Mouse (Mus musculus) megakaryocyte, adult 5-6 weeks (primary cell): Measurements from ENCODE around the gene Exoc5. TPM values are rescaled to one million over a fixed set of nuclear protein-coding genes. Genes with fewer than 3 reads are reported as not detected.
"Not testable (repeated sequence)": the region's sequence is repeated elsewhere in the genome, so short reads cannot be mapped to it uniquely, and the experiment has no call there.

Experiments used
- ATAC-seq: 2 replicates; pipeline ENCODE4 v1.8.0; 2016; ENCODE audit warnings: mild to moderate bottlenecking, inconsistent platforms; ENCODE audit not compliant: poor library complexity, severe bottlenecking
- total RNA-seq, 2 experiments: library from RNA; stranded (forward) in 1 of 2; stranded (reverse) in 1 of 2; fragments of 153-499, 151-499 nt in 1 of 2; fragments of 221-1000, 200-1000 nt in 1 of 2; gene quantifications; 2 replicates each; pipeline versions ENCODE4 v1.2.3 to v1.2.4; 2015 to 2017

The Exoc5 gene
- total RNA-seq (2015) (38.2 and 49.1 TPM in 2 replicates), total RNA-seq (2017) (101 and 103 TPM in 2 replicates)

DNA sequence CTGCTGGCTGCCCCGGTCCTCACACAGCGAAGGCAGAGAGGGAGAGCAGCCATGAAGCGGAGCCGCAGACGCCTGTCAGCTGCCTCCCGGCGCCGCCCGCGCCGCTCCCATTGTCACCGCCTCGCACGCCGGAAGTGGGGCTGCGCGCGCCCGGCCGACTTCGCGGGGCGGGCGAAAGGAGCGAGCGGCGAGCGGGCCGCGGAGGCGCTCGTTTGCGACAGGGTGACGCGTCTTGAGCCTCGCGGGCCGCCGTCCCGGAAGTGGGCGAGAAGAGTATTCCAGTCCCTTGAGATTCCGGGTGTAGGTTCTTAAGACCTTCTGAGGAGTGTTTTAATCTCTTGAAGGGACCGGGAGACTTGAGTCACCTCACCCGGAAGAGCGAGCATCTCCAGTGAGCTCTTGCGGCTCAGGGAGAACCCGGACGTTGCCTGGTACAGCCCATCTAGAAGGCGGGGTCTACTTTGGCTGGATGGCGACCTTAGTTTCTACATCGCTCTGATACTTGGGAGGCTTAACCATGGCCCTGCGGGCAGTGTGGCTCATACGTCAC, at the start of gene Exoc5:
Gene Exoc5, minus strand, starts transcription at position 380 of the 550 bp plus-strand sequence.
- ATAC-seq, result peak; percentile 88

DNA sequence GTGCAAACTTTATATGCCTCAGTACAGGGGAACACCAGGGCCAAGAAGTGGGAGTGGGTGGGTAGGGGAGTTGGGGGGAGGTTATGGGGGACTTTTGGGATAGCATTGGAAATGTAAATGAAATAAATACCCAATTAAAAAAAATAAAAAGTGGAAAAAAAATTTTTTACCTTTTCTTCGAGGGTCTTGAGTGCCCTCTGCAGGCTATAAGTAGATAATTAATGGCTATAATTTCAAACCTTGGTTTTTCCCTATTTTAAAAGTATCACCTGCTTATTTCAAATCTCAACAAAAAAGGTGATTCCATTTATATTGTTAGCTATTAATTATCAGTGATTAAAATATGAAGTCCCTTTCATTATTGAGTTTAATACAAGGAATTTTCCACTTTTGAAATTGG, 25.3 kb upstream of the Exoc5 start:
- not testable (repeated sequence) for ATAC-seq

DNA sequence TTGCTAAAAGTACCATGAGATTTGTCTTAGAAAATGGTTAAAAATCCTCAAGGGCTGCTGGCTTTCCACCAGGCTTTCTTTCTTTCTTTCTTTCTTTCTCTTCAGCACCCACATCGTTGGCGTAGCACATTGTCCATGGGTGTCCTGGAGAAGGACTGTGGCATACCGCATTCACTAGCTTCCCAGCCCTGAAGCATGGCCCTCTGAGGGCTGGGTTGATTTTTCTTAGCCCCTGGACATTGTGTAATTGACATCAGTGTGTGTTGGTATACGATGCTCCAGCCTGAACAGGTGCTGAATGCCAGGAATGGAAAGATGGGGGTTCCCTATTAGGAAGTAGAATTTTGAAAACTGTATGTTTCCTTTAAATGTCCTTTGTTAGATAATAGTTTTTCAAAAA, 24.8 kb upstream of the Exoc5 start:
- ATAC-seq, result no peak

DNA sequence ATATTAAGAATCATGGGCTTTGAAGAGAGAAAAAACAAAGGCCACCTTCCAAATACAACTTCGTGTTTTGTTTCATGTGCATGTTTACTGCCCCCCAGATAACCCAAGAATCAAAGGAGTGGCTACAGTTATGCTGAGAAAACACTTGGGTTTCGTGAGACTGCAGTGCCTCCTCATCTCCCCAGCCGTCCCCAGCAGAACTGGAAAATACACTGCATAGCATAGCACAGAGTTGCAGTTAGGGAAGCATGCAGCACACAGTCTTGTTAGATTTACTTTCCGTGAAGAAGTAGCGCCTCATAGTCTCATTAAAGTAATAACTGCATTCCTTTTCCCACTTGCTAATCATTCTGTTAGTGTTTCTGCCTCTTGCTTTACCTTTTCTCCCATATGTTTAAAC, 23.6 kb upstream of the Exoc5 start:
- no peak for ATAC-seq

DNA sequence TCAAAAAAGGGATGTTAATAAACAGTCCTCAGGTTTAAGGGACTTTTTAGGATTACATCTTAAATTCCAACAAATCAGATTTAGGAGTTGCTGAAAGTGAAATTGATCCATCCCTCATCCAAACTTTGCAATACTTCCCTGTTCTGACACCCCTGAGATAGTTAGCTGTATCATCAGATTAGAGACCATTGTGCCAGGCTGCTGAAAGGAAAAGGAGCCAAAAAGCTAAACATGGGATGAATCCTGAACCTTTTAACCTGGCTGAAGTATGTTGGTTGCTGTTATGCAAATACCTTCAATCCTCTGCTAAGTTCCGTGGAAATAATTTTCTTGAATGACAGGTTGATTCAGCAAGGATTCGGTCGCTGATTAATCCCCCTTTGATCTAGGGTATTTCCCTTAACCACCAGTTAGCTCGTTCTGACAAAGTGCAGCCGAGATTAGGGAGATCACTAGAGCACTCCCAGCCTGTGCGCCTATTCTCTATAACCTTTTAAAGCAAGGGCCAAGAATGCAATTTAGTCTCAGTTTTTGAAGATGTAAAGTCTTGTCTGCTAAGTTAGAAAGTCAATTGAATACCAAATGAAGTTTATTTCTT, 23.1 kb upstream of the Exoc5 start:
- no peak for ATAC-seq

DNA sequence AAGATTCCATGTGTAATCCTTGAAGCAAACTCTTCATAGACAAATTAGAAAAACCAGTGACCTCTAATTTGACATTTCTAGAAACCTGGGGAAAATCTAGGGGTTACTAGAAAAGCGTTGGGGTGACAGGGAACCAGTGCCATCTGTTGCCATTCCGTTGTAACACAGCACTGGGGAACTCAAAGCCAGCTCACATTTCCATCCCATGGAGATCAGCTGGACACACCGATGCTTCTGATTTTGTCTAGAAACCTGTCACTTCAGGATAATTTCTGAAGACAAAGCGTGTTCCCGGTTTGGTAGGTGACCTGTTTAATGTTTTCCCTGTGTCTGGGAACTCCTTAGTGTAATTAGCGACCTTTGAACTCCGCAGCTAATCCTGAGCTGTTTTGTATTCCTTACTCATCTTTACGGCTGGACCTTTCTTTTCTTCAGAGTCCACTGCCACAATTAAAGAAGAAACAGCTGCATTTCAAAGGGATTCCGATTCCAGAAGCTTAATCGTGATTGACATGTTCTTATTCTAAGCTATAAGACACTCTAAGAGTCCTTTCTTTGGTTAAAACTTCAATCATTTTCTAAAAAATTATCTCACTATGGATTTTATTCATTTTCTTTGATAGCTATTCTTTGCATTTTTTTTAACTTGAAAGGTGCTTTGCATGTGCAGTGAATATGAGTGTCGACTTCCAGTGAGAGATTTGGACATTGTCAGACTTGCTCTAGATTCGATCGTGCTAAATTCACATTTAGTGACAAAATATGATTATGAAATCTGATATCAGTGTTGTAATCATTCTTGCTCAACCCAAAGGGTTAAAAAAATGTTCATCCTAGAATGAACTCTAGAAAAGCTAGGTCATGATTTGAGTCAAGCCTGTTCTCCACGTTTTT, 21.9 kb upstream of the Exoc5 start:
- no peak for ATAC-seq

DNA sequence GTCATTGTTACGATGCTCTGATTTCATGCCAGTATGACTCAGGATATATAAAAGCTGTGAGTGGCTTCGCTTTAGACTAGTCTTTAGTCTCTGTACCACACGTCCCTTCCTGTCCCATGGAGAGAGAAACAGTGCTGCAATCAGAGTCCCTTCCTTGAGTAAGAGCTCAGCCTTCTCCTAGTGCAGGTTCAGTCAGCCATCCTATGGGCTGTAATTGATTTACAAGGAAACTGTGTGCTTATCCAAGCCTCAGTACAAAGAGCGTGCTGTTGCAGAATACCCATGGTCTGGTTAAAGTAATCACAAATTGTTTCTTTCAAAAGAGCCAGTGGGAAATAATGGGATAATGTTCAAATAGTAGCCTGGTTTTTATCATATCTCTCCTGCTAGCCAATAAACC, 20.1 kb upstream of the Exoc5 start:
- no peak for ATAC-seq

DNA sequence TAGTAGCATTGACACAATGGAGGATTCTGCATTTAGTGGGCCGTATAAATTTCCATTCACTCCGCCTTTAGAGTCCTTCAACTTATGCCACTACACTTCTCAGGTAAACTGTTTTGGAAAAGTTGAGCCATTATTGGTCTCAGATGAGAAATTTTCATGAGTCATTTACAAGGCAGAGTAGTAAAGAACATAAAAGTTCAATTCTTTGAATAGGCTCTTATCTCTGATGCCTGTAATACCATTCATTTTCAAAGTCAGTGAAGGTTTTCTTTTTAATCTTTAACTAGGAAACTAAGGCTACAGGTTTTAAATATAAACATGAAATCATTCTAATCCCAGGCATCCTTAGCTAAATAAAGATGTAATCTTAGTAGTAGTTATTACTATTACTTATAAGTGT, 12.4 kb upstream of the Exoc5 start:
- ATAC-seq, result no peak

DNA sequence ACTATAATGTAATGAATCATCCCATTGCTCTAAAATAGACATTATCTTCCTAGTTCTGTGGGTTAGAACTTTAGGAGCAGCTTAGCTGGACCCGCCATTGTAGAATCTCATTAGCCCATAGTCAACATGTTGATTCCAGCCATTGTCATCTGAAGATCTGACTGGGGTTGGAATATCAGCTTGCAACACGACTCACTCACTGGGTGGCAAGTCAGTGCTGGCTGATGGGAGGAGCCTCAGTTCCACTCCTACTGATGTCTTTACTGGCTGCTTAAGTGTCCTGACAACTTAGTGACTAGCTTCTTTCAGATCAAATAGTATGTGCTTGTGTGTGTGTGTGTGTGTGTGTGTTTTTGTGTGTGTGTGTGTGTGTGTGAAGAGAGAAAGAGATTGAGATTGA, 7.9 kb upstream of the Exoc5 start:
- no peak for ATAC-seq

DNA sequence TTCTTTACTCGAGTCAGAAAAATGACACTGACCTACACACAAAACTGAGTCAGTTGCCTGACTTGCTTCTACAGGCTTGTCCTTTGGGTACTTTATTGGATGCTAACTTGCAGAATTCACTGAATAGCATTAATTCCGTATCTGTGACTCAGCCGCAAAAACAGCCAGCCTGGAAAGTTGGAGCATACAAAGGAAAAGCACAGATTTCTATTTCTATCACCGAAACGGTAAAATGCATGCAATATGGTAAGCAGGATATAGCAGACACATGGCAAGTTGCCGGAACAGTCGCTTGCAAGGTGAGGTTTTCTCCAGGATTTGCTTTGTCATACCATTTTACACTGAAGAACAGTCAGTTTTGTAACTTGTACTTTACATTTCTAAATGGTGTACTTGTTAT, 7.4 kb upstream of the Exoc5 start:
- no peak for ATAC-seq

DNA sequence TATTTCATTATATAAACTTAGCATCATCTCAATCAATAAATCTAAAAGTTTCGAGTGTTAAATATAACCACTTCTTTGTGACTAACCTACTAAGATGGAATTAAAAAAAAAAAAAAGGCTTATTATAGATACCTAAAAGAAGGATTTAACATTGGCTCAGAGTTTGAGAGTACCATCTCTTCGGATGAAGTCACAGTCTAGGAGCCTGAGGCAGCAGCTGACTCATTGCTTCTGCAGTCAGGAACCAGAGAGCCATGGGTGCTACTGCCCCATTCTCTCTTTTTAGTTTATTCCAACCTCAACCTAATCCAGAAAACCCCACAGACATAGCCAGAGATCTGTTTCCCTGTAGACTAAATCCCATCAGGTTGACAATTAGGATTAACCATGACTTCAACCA, 6.4 kb upstream of the Exoc5 start:
- no peak for ATAC-seq

DNA sequence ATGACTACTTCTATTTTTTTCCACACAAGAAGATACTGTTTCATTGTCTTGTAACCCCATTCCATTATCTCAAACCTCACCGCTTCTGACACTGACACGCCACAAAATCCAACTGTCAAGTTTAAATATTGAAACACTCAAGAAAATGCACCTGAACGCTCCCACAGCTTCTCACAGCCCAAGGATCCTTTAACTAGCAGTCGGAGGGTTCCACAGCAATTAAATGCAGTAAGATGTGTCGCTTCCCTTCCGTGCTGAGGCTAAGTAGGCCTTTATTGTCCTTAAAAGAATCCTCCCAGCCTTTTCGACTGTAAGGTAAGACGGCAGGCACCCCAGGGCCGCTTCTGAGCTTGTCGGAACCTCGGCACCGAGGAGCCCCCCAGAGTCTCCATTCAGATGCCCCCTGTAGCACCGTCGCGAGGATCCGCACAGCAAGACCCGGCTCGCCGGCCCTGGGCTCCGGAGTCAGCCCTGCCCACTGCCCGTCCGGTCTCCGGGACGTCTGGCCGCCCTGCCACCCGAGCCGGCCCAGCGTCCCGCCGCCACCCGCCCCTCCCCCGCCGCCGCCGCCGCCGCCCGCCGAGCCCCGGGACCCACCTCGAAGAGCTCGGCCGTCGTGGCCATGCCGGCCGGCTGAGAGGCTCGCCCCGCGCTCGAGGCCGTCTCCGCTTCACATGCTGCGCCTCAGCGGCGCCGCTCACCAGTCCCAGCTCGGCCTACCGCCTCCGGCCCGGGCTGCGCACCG, 752 bp downstream of the Exoc5 start, which contains the start of gene Ap5m1:
Gene Ap5m1, plus strand, starts transcription at position 569 of the 745 bp plus-strand sequence.
- peak; percentile 29 for ATAC-seq

DNA sequence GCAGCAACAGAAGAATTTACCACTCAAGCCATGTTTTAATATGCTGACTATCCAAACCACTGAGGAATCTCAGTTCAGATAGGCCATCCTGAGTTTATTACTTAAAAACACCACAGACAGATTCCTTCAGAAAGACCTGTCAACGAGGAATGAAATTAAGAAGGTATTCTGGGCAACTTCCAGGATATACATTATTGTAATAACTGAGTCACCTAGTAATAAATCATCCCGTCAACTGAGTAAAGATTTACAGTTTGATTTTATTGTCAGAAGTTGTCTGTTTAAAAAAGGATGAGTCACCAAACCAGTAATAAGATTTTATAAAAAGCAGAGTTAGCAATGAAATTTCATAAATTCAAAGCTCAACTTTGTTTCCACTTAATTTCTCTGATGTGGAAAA, 2.6 kb downstream of the Exoc5 start:
- ATAC-seq, result no peak

DNA sequence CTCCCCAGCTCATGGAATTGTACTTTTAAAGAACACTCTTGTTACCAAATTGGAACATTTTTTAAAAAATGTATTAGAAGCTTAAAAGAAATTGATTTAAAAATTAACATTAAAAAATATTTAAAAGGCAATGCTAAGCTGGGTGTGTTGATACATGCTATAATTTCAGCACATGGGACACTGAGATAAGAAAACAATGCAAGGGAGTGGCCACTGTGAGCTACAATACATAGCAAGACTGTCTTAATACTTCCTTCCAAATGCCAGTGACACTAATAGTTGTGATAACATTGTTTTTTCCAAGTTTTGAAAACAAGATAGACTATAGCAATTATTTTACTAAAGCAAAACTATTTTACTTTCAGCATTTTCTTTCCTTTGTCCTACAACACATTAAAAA, 17.0 kb downstream of the Exoc5 start:
- ATAC-seq, result no peak

DNA sequence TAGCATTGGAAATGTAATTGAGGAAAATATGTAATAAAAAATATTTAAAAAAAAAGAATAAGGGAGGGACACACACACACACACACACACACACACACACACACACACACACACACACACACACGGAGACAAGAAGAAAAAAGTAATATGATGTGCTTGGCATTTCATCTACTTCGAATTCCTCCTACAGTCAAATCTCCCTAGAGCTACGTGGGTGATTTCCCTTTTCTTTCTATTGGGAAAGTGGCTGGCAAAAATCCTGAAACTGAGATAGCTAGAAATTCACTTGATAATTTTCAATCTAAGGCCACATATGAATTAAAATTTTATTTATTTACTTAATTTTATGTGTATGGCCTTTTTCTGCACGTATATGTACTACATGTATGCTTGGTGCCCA, 20.8 kb downstream of the Exoc5 start:
- ATAC-seq, result no peak

DNA sequence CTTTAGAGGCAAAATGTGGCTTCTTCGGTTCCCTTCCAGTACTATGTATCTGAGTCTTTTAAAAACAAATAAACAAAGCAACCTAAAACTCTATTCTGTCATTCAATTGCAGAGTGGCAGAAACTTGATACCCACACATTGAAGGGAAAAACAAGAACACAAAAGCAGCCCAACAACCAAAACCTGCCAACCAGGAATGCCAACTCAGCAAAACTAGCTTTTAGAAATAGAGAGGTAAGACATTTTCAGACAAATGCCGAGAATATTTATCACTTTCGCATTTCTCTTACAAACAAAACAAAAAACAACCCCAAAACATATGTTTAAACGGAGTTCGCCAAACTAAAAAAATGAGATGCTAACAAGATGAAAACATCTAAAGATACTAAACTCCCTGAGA, 37.5 kb downstream of the Exoc5 start:
- ATAC-seq, result no peak

DNA sequence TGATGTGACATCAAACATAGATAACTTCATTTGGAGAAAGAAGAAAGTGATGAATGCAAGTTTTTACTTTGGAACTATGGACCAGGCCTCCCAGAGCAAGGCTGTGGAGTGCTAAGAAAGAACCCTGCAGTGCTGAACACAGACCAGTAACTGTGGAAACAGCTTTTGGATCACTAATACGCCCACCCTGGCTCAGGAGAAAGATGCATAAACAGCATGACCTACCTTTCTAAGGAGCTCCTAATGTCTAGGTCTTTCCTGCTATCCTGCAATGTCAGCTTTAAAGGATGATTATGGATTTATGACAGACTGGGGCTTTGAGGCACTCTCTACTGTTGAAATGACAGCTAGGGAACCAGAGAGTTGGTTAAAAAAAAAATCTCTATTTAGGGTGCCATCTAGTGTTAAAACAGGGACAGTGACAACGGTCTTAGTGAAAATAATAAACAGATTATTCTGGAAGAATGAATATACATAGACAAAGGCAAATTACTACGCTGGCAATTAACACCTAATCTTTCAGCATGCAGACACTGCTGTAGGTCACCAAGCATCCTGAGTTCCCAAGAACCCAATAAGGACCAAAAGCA, 38.6 kb downstream of the Exoc5 start:
- peak; percentile 40; the same call in 1 of the 2 replicates for ATAC-seq

DNA sequence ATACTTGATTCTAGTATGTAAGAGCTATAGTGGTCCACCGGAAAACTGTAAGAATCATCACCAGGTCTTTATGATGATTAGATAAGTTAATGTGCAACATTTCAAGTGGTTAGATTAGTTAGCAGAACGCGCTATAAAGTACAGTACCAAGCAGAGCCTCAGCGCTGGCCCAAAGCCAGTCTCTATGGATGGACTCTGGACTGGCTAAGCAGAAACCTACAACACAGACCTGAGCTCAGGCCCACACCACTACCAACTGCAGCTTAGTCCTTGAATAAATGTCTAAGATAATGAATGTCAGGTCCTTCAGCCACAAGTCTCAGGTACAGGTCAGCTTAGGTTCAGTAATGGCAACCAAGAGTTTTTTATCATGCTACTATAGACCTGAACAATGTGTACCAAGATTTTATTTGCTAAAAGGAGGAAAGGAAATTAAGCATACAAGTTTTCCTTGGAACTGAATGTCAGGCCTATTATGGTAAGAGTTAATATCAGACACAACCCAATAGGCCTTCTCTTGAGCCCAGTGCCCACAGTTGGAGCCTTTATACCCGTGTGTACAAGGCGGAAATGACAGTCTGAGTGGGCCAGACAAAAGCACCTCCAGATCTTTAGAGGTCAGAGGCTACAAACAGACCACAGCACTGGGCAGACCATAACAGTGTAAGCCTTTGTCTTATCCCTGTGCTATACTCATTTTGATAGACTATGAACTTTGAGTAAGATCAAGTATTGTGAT, 39.2 kb downstream of the Exoc5 start:
- no peak for ATAC-seq

DNA sequence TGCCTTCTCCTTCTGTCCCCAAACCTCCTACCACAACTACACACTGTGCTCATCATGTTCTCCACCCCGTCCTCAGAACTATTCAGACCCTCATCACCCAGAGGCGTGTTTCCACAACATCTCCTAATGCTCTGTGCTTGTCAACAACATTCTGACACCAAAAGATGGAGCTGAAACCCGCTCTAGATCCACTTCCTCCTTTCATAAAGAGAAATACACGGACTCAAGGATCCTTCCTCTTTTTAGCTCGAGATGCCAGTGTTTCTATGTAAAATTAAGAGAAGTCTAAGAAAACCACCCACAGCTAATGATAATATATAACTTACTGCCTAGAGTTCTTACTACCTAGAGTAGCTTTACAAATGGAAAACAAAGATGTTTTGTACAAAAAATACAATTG, 46.7 kb downstream of the Exoc5 start:
- ATAC-seq, result peak; percentile 99
